Mouse (Mus musculus): Measurements from ENCODE around the gene Cnn2. TPM values are rescaled to one million over a fixed set of nuclear protein-coding genes. Genes with fewer than 3 reads are reported as not detected.

Cnn2 gene
- polyA plus RNA-seq, 2 experiments, result 15.8 to 33.8 TPM

- H3K9ac ChIP-seq (replicated peaks), result no peak overlapping the region
- DNase-seq (ENCODE audit: low read depth in 3 of 3, low spot score in 3 of 3) (no peak), ATAC-seq (ENCODE audit: insufficient read depth) (no peak)
- H3K27ac ChIP-seq, result no peak overlapping the region
- no peak overlapping the region for H3K4me3 ChIP-seq (ENCODE audit: insufficient read depth in 1 of 2, low read depth in 2 of 2, low read length in 2 of 2)
- H3K4me1 ChIP-seq (replicated peaks; ENCODE audit: control insufficient read depth in 2 of 2, insufficient read depth in 2 of 2, low read length in 1 of 2), result peaks cover 9% of the 10 kb centered on the region in 2 experiments
- TF ChIP-seq CTCF (IDR thresholded peaks at IDR 0.05; ENCODE audit: low read depth), result no peak
- no peak for TF ChIP-seq EP300 (IDR thresholded peaks at IDR 0.05; ENCODE audit: low read depth)
- H3K9me3 ChIP-seq (ENCODE audit: control insufficient read depth, low read length), result no peaks in the 10 kb centered on the region; the same call in 1 of the 2 replicates
- no peaks in the 10 kb centered on the region for H3K27me3 ChIP-seq (ENCODE audit: control insufficient read depth, insufficient read depth, low read length)
- peaks cover 10% of the 10 kb centered on the region for H3K36me3 ChIP-seq (replicated peaks; ENCODE audit: control insufficient read depth, insufficient read depth, low read depth)
- peak overlapping the region; percentile 26 for H3K4me2 ChIP-seq (ENCODE audit: low read depth)
- WGBS (ENCODE audit: insufficient replicate concordance), result 44% methylated on average over 1 of the region's 1 CpGs
Observed at GRCm38 (mm10) chr10:79995636-79996035, 7.3 kb downstream of the Cnn2 start.

- peak; percentile 95 to 96 (median 96) for DNase-seq (ENCODE audit: low read depth in 3 of 3, low spot score in 3 of 3)
- H3K27me3 ChIP-seq (ENCODE audit: control insufficient read depth, insufficient read depth, low read length), result no peaks in the 10 kb centered on the region
- peak within 1 kb of the TSS; percentile 83 for H3K4me2 ChIP-seq (ENCODE audit: low read depth)
- H3K9ac ChIP-seq (replicated peaks), result peak within 1 kb of the TSS; percentile 96
- TF ChIP-seq EP300 (IDR thresholded peaks at IDR 0.05; ENCODE audit: low read depth) (no peak; the same call in 1 of the 2 replicates), CTCF (IDR thresholded peaks at IDR 0.05; ENCODE audit: low read depth) (peak; percentile 36)
- H3K36me3 ChIP-seq (replicated peaks; ENCODE audit: control insufficient read depth, insufficient read depth, low read depth), result peaks cover 10% of the 10 kb centered on the region
- H3K4me1 ChIP-seq (replicated peaks; ENCODE audit: control insufficient read depth in 2 of 2, insufficient read depth in 2 of 2, low read length in 1 of 2), result peaks cover 12 to 13% of the 10 kb centered on the region in 2 experiments
- no peaks in the 10 kb centered on the region; the same call in 1 of the 2 replicates for H3K9me3 ChIP-seq (ENCODE audit: control insufficient read depth, low read length)
- H3K4me3 ChIP-seq (ENCODE audit: insufficient read depth in 1 of 2, low read depth in 2 of 2, low read length in 2 of 2), result peak within 1 kb of the TSS; percentile 91 to 98
- peak; percentile 85 for ATAC-seq (ENCODE audit: insufficient read depth)
- H3K27ac ChIP-seq, result peak within 1 kb of the TSS; percentile 95
- WGBS (ENCODE audit: insufficient replicate concordance), result under 1% methylated on average over 34 of the region's 34 CpGs
Observed at GRCm38 (mm10) chr10:79996272-79997033, 8.1 kb downstream of the Cnn2 start, which contains the start of gene Abca7. TSS of gene Abca7 (plus strand) at chr10:79996494.

GRCm38 (mm10) chr10:79997034-79997760, 8.8 kb downstream of the Cnn2 start:
- Histone ChIP-seq H3K27me3 (ENCODE audit: control insufficient read depth, insufficient read depth, low read length) (no peaks in the 10 kb centered on the region), H3K4me1 (replicated peaks; ENCODE audit: control insufficient read depth in 2 of 2, insufficient read depth in 2 of 2, low read length in 1 of 2) (peaks cover 17 to 18% of the 10 kb centered on the region in 2 experiments), H3K9ac (replicated peaks) (peak overlapping the region; percentile 96), H3K36me3 (replicated peaks; ENCODE audit: control insufficient read depth, insufficient read depth, low read depth) (peaks cover 15% of the 10 kb centered on the region), H3K9me3 (ENCODE audit: control insufficient read depth, low read length) (no peaks in the 10 kb centered on the region), H3K4me3 (ENCODE audit: insufficient read depth in 1 of 2, low read depth in 2 of 2, low read length in 2 of 2) (peak overlapping the region; percentile 91 to 98), H3K4me2 (ENCODE audit: low read depth) (peak overlapping the region; percentile 83), H3K27ac (peak overlapping the region; percentile 95)
- peak; percentile 76 to 86 (median 80) for DNase-seq (ENCODE audit: low read depth in 3 of 3, low spot score in 3 of 3)
- peak; percentile 81 for ATAC-seq (ENCODE audit: insufficient read depth)
- TF ChIP-seq CTCF (IDR thresholded peaks at IDR 0.05; ENCODE audit: low read depth) (no peak), EP300 (IDR thresholded peaks at IDR 0.05; ENCODE audit: low read depth) (0 out of 2 replicates have a peak, but pooled peaks have one; percentile 5)
- 2% methylated on average over 35 of the region's 35 CpGs for WGBS (ENCODE audit: insufficient replicate concordance)

GRCm38 (mm10) chr10:79997819-79998218, 9.4 kb downstream of the Cnn2 start:
- WGBS (ENCODE audit: insufficient replicate concordance), result 21% methylated on average over 15 of the region's 15 CpGs
- TF ChIP-seq CTCF (IDR thresholded peaks at IDR 0.05; ENCODE audit: low read depth) (no peak; the same call in 1 of the 2 replicates), EP300 (IDR thresholded peaks at IDR 0.05; ENCODE audit: low read depth) (no peak)
- H3K27ac ChIP-seq, result peak overlapping the region; percentile 95
- peak overlapping the region; percentile 96 for H3K9ac ChIP-seq (replicated peaks)
- ATAC-seq (ENCODE audit: insufficient read depth) (peak; percentile 19; the same call in 1 of the 2 replicates), DNase-seq (ENCODE audit: low read depth in 3 of 3, low spot score in 3 of 3) (no peak)
- H3K4me3 ChIP-seq (ENCODE audit: insufficient read depth in 1 of 2, low read depth in 2 of 2, low read length in 2 of 2), result peak overlapping the region; percentile 91 to 98
- H3K36me3 ChIP-seq (replicated peaks; ENCODE audit: control insufficient read depth, insufficient read depth, low read depth), result peaks cover 16% of the 10 kb centered on the region
- H3K4me1 ChIP-seq (replicated peaks; ENCODE audit: control insufficient read depth in 2 of 2, insufficient read depth in 2 of 2, low read length in 1 of 2), result peaks cover 19 to 20% of the 10 kb centered on the region in 2 experiments
- H3K4me2 ChIP-seq (ENCODE audit: low read depth), result peak overlapping the region; percentile 83
- H3K27me3 ChIP-seq (ENCODE audit: control insufficient read depth, insufficient read depth, low read length), result no peaks in the 10 kb centered on the region
- H3K9me3 ChIP-seq (ENCODE audit: control insufficient read depth, low read length), result no peaks in the 10 kb centered on the region
